Mouse (Mus musculus) adrenal gland, postnatal 4 days (tissue): Measurements from ENCODE around the gene Jmjd1c. TPM values are rescaled to one million over a fixed set of nuclear protein-coding genes. Genes with fewer than 3 reads are reported as not detected.

Experiments used
- DNase-seq, 2 experiments: peaks; one replicate each; pipeline ENCODE4 v3.0.0; 2021 to 2022; ENCODE audit warnings: low spot score in 2 of 2, mixed read lengths in 2 of 2
- total RNA-seq, 2 experiments: library from RNA; stranded (reverse); gene quantifications; 2 replicates each; pipeline ENCODE4 v1.2.3; 2021

The Jmjd1c gene
- total RNA-seq, 2 experiments from 2014 or later = 78.5 to 82.9 TPM

DNA sequence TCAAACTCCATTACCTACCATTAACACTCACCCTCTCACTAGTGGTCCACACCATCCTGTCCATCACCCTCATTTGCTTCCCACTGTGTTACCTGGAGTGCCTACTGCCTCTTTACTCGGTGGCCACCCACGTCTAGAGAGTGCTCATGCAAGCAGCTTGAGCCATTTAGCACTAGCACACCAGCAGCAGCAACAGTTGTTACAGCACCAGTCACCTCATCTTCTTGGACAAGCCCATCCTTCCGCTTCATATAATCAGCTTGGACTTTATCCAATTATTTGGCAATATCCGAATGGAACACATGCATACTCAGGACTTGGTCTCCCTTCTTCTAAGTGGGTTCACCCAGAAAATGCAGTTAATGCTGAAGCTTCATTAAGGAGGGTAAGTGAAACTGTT lies 124.3 kb downstream of the Jmjd1c start:
- no peak for DNase-seq

GRCm38 (mm10) chr10:67221284-67221683 lies 125.4 kb downstream of the Jmjd1c start:
- DNase-seq = no peak

GRCm38 (mm10) chr10:67223942-67224341 lies 128.0 kb downstream of the Jmjd1c start:
- DNase-seq = no peak

DNA sequence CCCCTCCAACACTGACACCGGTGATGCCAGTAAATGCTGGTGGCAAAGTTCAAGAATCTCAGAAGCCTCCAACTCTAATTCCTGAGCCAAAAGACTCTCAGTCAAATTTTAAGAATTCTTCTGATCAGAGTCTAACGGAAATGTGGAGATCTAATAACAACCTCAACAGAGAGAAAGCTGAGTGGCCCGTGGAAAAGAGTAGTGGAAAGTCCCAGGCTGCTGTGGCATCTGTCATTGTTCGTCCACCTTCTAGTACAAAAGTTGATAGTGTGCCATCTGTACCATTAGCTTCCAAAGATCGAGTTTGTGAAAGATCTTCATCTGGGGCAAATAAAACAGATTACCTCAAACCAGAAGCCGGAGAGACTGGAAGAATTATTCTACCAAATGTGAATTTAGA lies 129.6 kb downstream of the Jmjd1c start:
- DNase-seq = no peak

- no peak for DNase-seq
Observed at GRCm38 (mm10) chr10:67226109-67226508, 130.2 kb downstream of the Jmjd1c start.

- DNase-seq = no peak
Observed at GRCm38 (mm10) chr10:67226543-67226942, 130.6 kb downstream of the Jmjd1c start.

- no peak for DNase-seq
Observed at GRCm38 (mm10) chr10:67230439-67230838, 134.5 kb downstream of the Jmjd1c start.

GRCm38 (mm10) chr10:67247145-67247544 lies 151.2 kb downstream of the Jmjd1c start:
- DNase-seq = peak; percentile 8 to 16

DNA sequence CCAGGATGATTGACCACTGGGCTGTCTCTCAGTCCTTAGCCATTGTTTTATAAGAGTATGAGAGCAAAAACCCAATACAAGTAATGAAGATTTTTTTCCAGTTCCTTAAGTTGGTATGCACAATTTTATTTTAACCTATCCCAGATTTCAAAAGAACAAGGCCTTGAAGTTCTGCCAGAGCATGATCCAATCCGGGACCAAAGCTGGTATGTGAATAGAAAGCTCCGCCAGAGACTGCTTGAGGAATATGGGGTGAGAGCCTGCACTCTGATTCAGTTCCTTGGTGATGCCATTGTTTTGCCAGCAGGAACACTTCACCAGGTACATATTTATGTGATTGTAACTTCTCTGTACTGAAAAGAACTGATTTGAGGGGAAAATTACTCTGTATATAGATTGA lies 153.6 kb downstream of the Jmjd1c start:
- no peak for DNase-seq

DNA sequence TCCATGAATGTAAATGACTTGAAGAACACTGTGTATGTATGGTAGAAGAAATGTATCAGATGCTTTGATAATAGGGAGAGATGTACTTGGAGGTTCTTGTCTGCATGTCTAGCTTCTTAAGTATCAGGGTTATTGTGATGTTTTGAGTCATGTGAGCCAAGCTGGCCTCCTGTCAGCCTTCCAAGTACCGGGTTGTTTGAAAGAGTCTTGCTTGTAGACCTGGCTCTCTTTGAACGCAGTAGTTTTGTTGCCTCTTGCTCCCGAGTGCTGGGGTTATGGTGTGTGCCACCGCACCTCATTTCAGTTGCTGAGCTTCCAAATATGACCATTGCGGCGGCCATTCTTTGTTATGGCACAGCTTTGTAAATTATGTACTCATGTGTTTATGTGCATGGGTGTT lies 154.9 kb downstream of the Jmjd1c start:
- DNase-seq = no peak

DNA sequence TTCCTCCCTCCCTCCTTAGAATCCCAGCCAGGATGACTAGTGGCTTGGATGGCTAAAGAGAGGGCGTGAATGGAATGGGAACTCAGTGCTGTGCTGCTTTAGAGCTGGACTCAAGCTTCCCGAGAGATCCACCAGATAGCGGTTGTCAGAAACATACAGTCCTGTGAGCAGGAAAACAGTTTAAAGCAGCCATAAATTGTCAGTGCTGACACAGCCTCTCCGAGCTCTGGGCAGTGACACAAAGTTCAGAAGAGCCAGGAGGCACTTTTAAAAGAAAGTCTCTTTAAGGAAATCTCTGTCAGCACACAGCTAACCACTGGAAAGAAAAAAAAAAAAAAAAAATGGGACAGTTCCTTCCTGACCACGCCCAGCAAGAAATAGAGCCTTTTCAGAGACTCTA lies 156.4 kb downstream of the Jmjd1c start:
- DNase-seq = no peak

DNA sequence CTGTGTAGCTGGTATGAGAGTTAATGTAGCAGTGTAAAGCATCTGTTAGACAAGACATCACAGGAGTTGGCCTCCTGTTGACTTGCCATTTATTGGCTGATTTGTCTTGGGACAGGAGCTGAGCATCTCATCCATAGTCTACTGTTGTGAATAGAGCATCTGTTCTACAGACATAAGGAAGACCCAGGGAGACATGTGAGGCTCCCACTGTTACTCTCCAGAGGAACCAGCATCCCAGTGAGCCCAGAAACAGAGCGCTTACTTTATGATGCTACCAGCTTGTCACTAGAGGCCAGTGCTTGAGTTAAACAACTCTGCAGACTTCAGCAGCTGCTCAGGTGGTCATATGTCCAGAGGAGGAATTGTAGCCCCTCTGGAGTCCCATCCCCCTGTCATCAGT lies 157.2 kb downstream of the Jmjd1c start:
- no peak for DNase-seq

DNA sequence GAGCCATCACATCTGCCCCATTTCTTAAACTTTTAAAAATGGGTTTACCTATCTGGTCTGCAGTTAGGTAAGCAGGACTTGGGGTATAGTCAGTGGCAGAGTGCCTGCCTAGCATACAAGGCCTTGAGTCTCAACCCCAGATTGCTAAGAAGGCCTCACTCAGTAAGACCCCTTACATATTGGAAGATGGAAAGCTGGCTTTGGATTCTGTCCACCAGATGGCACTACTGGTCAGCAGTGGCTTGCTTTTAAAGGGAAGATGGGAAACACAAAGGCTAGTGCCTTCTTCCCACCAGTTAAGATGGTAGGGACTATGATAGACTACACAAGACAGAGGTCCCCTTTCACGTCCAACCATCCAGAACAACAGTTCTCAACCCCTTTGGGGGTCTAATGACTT lies 168.9 kb downstream of the Jmjd1c start:
- DNase-seq = peak in 1 of 2 experiments; percentile 32

GRCm38 (mm10) chr10:67275916-67276315 lies 180.0 kb downstream of the Jmjd1c start:
- no peak for DNase-seq

GRCm38 (mm10) chr10:67281852-67282251 lies 185.9 kb downstream of the Jmjd1c start:
- no peak for DNase-seq

DNA sequence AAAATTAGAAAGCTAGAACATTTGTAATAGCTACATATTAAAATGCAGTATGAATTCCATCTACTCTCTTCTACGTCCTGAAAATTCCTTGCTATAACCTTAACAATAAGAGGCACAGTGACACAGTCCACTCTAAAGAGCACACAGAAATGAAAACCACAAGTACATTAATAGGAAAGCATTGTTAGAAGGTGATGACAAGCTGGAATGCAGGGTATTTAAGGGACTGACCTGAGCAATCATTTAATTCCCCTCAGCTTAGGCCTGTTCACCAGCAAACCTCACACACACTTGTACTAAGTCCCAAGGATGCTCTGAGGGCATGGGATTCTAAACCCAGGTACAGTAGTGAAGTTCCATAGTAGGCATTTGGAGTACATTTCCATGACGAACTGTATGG lies 186.6 kb downstream of the Jmjd1c start:
- DNase-seq = no peak

DNA sequence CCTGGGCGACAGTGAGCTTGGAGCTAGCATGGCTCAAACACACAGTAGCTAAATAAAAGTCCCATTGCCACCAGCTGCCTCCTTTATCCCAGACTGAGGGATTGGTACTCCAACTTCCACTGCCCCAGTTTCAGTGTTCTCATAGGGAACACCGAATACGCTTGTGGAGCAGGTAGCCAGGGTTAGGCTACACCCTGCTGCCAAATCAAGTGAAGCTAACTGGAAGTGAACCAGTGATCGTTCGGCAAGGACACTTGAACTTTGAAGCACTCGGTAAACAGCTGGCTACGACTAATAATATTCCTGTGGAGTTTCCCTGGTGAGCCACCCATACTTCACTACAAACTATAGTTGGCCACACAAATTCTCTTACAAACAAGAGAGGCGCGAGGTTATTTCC lies 187.6 kb downstream of the Jmjd1c start:
- DNase-seq = no peak

DNA sequence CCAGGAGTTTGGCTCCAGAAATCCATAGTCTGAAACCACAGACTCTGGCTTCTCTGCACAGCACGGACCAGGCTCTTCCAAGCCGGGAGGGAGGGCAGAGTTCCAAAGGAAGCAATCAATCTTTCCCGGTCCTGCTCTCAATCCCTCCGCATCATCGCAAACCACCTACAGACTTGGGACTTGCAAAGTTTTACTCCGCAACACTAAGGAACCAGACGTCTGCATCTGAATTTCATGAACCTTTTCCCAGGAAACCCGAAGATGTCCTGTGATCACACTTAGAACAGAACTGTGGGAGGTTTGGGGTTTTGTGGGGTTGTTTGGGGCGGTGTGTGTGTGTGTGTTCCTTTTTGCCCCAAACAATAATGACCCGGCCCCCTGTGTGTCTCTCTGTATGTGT lies 188.4 kb downstream of the Jmjd1c start:
- peak in 1 of 2 experiments; percentile 16 for DNase-seq

DNA sequence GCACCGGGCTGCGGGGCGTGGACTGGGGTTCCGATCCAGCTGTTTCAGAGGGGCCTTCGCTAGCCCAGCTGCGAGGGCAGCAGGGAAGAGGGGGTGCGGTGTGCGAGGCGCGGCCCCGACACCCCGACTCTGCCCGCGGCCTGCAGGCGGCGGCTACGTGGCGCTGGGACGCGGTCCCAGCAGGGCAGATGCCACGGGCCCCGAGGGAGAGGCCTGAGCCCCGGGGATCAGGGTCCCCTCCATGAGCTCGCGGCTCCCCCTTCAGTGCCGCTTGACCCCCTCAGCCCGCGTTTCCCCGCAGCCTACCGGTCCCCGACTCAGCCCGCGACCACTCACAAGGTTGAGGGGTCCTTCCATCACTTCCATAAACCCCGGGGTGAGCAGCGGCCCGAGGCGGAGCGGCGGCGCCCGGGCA lies 188.8 kb downstream of the Jmjd1c start:
- DNase-seq = peak in 1 of 2 experiments; percentile 15

DNA sequence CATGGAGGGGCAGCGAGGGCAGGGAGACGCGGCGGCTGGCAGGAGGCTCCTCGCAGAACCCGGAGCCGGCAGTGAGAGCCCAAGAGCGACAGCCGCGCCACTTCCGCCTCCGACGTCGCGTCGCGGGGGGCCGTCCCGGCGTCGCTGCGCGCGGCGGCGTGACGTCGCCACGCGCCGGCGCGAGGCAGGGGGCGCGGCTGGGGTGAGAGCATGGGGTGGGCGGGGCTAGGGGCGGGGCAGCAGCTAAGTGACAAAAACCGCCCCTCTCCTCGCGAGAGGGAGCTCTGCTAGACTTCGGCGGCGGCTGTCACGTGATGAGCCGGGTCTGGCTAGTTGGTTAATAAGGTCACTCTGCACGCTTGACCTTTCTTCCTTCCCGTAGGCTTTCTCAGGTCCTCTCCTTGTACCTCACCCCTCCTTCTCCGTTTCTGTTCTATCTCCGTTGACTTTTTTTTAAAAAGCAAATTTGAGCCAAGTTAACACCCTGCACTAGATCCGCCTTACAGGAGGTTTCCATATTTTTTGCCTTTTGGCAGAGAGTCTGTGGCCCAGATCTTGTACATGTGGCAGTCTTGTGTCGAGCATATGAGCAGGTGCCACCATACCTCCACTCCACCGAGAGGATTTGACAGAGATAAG lies 189.4 kb downstream of the Jmjd1c start, which contains the start of gene Nrbf2:
TSS of gene Nrbf2 (minus strand) at position 130 of the 639 bp plus-strand sequence.
- peak; percentile 55 to 62 for DNase-seq

DNA sequence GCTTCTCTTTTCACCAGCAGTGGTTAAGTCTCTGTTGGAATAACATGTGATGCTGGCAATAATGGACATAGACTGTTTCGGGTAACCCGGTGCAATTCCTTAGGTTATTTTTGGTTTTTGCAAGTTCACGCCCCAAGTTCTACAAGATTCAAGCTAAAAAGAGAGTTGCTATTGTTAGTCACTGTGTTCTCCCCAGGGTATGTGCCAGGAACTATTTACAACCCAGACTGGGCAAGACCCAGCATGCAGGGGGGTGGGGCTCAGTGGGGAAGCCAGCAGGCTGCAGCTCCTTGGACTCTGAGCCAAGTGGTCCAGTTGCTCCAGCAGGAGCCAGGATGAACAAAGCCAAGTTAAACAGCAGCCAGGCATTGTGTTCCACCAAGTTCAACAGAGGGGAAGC lies 192.0 kb downstream of the Jmjd1c start:
- peak in 1 of 2 experiments; percentile 5 for DNase-seq

DNA sequence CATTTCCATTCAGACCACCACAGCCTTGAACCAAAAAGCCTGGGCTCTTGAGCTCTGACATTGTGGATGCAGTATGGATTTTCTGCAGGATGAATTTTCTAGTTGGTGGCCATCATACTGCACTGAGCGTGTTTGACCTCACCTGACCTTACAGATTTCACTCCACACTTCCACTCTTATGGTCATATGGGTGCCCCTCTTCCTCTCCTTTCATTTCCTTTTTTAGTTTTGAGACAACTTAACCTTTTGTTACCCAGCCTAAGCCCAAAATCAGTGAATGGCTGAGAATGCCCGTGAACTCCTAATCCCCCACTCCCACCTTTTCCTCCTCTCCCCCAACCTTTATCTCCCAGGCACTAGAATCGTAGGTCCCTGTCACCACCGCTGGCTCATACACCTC lies 194.7 kb downstream of the Jmjd1c start:
- DNase-seq = no peak

DNA sequence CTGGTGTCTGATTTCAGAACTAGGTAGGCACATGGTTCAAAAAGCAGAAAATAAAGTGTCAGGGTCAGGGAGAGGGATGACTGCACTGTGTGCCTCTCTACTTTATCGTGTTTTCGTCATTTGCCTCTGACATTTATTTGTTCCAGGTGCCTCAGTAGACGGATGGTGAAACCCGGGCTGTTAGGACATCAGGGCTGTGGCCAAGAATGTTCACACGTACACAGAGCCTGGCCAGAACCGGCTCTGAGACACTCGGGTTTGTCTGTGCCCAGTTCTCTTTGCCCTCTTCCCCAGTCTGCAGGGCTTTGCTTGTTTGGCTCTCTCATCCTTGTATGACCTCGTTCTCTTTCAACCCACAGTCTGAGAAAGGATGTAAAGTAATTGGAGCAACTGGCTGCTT lies 195.2 kb downstream of the Jmjd1c start:
- no peak for DNase-seq
